Mouse (Mus musculus) stomach, embryonic 14.5 days (tissue): ENCODE data around the gene Luc7l3. TPM values are rescaled to one million over a fixed set of nuclear protein-coding genes. Genes with fewer than 3 reads are reported as not detected.

Experiments used
- ATAC-seq: fragments of 200-750 bp; cut with Nextera tagmentation; 2 replicates; pipeline ENCODE4 v1.8.0; 2017; ENCODE audit warnings: low read depth, moderate TSS enrichment; ENCODE audit not compliant: insufficient number of reproducible peaks, insufficient read depth, low FRiP score
- H3K27ac ChIP-seq: fragments of 300-500 bp; sonication (generic); 2 replicates; pipeline ENCODE4 v1.5.1; 2014; ENCODE audit warnings: mild to moderate bottlenecking, low read length, moderate library complexity, mixed read lengths
- H3K27me3 ChIP-seq: fragments of 300-500 bp; sonication (generic); 2 replicates; pipeline ENCODE4 v1.6.1; 2014; ENCODE audit warnings: low read length, control low read depth, mixed read lengths; ENCODE audit not compliant: control insufficient read depth, insufficient read depth
- H3K36me3 ChIP-seq: fragments of 300-500 bp; sonication (generic); 2 replicates; pipeline ENCODE4 v1.6.1; 2014; ENCODE audit warnings: mild to moderate bottlenecking, control low read depth, low read length, moderate library complexity, mixed read lengths; ENCODE audit not compliant: control insufficient read depth, insufficient read depth
- H3K4me1 ChIP-seq: fragments of 300-500 bp; sonication (generic); 2 replicates; pipeline ENCODE4 v1.6.1; 2014; ENCODE audit warnings: low read length, control low read depth, mixed read lengths; ENCODE audit not compliant: control insufficient read depth, insufficient read depth
- H3K4me2 ChIP-seq: fragments of 300-500 bp; sonication (generic); replicated peaks from 2 replicates; pipeline ENCODE4 v1.6.1; 2014; ENCODE audit warnings: low read depth, low read length, control low read depth
- H3K4me3 ChIP-seq: fragments of 300-500 bp; sonication (generic); 2 replicates; pipeline ENCODE4 v1.5.1; 2014; ENCODE audit warnings: low read depth, low read length, control low read depth
- H3K9ac ChIP-seq: fragments of 300-500 bp; sonication (generic); replicated peaks from 2 replicates; pipeline ENCODE4 v1.6.1; 2014; ENCODE audit warnings: low read depth, mild to moderate bottlenecking, control low read depth, low read length, moderate library complexity, mixed read lengths
- H3K9me3 ChIP-seq: fragments of 300-500 bp; sonication (generic); 2 replicates; pipeline ENCODE4 v1.6.1; 2016; ENCODE audit warnings: low read depth, low read length, control low read depth; ENCODE audit not compliant: control insufficient read depth
- WGBS: fragments of 180-500 bp; shearing (Covaris S2); extraction: QIAGEN DNeasy Blood & Tissue Kit; methylation state at CpG from one replicate; pipeline ENCODE4 v1.1.7; 2014; 5-methylcytosine and 5-hydroxymethylcytosine counted together
- polyA plus RNA-seq: library from polyadenylated mRNA; unstranded; fragments of >200 nt; fragmentation: Nextera tagmentation; extraction: Ambion mirVana; gene quantifications from 2 replicates; pipeline ENCODE4 v1.2.1, GENCODE M21; 2014

Luc7l3 gene
- polyA plus RNA-seq, 1 experiment from 2014 or later, result 116 TPM

DNA sequence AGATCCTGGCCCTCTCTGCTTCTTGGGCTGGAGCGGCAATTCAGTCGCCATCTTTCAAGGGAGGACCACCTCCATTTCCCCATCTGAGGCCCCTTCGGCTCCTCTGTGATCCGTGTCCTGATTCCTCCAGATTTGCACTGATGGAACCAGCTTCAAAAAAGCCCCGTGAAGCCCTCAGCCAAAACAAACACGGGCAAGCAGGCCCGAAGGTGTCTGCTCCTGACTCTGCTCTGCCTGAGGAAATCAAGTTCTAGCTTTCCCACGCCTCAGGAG lies 75.1 kb downstream of the Luc7l3 start:
- Histone ChIP-seq H3K9ac (no peak overlapping the region), H3K36me3 (no peaks in the 10 kb centered on the region), H3K4me1 (peaks cover 27% of the 10 kb centered on the region), H3K4me3 (no peak overlapping the region), H3K27ac (peak overlapping the region; percentile 53; the same call in 1 of the 2 replicates), H3K9me3 (no peaks in the 10 kb centered on the region), H3K4me2 (no peak overlapping the region), H3K27me3 (no peaks in the 10 kb centered on the region)
- no peak for ATAC-seq
- WGBS, result 49% methylated on average over 8 of the region's 8 CpGs

DNA sequence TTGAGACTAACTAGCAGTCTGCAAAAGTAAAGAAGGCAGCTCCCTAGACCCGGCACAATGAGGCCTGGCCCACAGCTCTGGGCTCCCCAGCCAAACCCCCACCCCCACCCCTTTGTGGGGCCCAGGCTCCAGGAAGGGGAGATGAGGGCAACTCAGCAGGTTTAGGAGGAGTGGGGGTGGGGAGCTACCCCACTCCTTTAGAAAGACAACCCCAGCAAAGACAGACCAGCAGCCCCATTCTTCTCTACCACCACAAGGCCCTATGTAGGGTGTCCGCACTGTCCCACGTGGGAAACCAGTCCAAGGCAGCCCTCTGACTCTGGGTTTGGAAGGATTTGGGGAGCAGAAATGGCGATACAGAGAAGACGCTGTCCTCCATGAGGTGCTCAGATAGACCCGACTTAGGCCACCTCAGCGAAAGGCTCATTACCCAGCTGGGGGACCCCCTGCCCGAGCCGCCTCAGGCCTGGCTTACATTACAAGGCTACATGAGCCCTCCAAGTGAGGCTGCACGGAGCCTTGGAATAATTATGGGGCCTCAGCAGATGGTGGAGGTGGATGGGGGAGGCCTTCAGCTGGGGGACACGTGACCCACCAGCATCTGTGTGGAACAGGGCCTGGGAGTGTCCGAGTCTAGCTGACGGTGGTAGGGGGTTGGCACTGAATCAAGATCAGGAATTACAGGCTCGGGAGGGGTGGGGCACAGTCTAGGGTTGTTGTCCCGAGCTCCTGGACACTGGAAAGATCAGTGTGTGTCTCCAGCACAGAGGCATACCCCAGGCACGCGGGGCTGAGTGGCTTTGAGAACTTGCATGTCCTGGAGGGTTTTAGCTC lies 75.6 kb downstream of the Luc7l3 start, which contains the start of gene Wfikkn2:
Gene Wfikkn2 (minus strand): TSS at position 51 of the 834 bp plus-strand sequence.
- Histone ChIP-seq H3K36me3 (no peaks in the 10 kb centered on the region), H3K4me3 (no peak within 1 kb of the TSS), H3K4me1 (peaks cover 27% of the 10 kb centered on the region), H3K4me2 (no peak within 1 kb of the TSS), H3K27ac (peak within 1 kb of the TSS; percentile 53; the same call in 1 of the 2 replicates), H3K9me3 (no peaks in the 10 kb centered on the region), H3K9ac (no peak within 1 kb of the TSS), H3K27me3 (no peaks in the 10 kb centered on the region)
- 48% methylated on average over 17 of the region's 17 CpGs for WGBS
- ATAC-seq, result peak; percentile 77

DNA sequence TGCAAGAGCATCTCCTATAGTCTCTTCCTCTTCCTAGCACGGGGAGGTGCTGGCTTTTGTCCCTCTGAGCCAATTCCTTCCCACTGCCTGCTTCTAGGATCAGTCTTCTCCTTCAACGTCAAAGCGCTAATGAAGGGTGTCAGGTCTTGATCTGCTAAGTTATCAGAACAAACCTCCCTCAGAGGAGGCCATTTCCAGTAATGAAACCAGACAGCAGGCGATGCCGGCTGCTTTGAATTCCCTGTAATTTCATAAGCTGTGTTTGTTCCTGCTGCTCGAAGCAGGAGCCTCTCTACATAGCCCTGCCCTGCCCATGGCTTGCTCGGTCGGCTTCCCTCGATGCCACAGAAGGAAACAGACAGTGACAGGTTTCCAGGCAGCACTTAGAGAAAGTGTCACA lies 77.4 kb downstream of the Luc7l3 start:
- H3K4me1 ChIP-seq, result peaks cover 27% of the 10 kb centered on the region
- H3K27ac ChIP-seq, result no peak overlapping the region
- no peaks in the 10 kb centered on the region for H3K9me3 ChIP-seq
- no peak overlapping the region for H3K9ac ChIP-seq
- H3K36me3 ChIP-seq, result no peaks in the 10 kb centered on the region
- no peak for ATAC-seq
- no peak overlapping the region for H3K4me2 ChIP-seq
- H3K27me3 ChIP-seq, result no peaks in the 10 kb centered on the region
- H3K4me3 ChIP-seq, result no peak overlapping the region
- WGBS, result 69% methylated on average over 9 of the region's 9 CpGs

DNA sequence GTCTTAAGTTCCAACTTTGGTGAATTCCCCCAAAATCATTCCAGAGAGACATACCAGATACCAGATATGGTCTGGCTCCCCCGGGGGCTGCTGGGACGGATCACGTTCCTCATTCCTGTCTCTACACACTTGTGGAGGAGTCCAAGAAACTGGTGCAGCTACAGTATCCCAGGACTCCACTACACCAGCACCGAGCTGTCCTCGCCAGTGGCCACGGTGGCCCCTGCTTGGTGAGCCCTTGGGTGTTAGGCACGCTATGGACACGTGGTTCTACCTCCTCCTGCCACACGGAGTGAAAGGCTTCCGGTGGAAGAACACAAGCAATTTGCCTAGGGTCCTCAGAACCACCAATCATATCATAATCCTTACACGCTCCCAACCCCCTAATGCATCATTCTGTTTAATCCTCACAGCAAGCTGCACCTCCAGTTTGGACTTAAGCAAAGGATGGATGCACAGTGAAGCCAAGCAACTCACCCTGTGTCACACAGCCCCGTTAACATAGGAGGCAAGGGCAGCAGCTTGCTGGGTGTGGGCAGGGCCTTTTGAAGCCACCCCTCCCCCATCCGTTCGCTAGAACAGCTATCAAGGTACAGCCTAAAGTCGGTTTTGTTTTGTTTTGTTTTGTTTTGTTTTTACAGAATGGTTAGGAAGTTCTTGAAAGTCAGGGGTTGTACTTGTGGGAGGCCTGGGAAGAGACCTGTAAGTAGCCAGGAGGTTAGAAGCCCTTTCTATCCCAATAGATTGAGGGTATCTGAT lies 78.2 kb downstream of the Luc7l3 start:
- WGBS, result 30% methylated on average over 15 of the region's 15 CpGs
- Histone ChIP-seq H3K27me3 (no peaks in the 10 kb centered on the region), H3K4me3 (peak overlapping the region; percentile 24), H3K9me3 (no peaks in the 10 kb centered on the region), H3K4me2 (peak overlapping the region; percentile 58), H3K4me1 (peaks cover 27% of the 10 kb centered on the region), H3K27ac (peak overlapping the region; percentile 71; the same call in 1 of the 2 replicates), H3K9ac (no peak overlapping the region), H3K36me3 (no peaks in the 10 kb centered on the region)
- no peak for ATAC-seq

DNA sequence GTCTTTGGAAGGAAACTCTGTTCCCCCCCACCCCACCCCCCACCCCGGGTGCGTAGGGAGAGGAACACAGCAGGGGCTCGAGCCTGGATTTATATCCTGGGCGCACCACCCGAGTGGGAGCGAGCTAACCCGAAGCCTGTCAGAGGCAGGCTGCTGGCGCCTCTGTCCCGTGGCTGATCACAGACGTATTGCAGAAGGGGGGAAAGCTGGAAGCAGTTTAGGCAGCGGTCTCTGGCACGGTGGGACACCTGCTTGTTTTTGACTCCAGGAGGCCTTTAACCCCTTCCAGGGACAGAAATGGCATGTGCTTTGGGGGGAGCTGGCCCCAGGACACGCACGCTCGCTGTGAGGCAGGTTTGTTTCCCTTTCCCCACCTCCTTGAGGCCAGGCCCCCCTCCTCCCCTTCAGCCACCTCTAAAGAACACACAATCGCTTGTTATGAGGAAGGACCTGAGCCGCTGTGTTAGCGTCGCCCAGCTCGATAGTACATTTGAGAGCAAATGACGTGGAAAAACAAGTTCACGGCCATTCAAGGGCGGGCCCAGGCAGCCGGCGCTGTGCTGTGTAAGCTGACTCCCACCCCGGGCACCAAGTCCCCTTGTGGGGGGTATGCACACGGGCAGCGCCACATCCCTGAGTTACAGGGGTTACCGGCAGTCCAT lies 78.9 kb downstream of the Luc7l3 start:
- Histone ChIP-seq H3K9me3 (no peaks in the 10 kb centered on the region), H3K36me3 (no peaks in the 10 kb centered on the region), H3K4me3 (peak overlapping the region; percentile 24), H3K27me3 (no peaks in the 10 kb centered on the region), H3K4me1 (peaks cover 27% of the 10 kb centered on the region), H3K4me2 (peak overlapping the region; percentile 58), H3K9ac (no peak overlapping the region), H3K27ac (peak overlapping the region; percentile 71)
- 3% methylated on average over 29 of the region's 29 CpGs for WGBS
- ATAC-seq, result peak; percentile 62; the same call in 1 of the 2 replicates

DNA sequence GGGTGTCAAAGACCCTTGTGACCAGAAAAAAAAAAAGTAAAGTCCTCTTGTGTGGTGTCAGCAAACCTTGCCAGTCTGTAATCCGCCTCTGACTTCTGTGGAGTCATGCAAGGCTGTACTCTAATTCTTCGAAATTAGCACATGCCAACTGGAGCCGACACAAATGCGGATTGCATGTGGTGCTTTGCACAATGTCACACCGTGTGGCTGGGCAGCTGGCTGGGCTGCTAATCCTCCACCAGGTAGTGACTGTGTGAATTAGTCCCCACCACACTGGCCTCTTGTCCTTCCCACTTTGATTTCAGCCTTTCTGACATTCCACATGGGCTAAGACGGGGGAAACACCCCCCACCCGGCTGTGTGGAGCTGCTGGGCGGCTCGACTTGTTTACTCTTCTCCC lies 82.1 kb downstream of the Luc7l3 start:
- 41% methylated on average over 9 of the region's 9 CpGs for WGBS
- H3K27ac ChIP-seq, result no peak overlapping the region

DNA sequence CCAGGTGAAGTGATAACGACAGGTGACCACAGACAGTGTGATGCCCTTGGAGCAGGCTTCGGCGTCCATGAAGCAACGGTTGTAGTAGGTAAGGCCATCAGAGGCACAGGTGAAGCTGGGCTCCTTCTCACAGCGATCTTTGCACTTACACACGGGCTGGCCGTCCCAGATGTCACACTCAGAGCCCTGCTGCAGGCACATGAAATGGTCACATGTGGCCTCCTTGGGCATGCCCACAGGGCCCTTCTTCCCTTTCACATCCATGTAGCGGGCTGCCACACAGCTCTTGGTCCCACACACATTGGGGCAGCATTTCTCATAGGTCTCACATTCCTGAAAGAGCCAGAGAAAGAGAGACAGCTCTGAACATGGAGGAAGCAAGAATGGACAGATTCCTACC lies 83.0 kb downstream of the Luc7l3 start:
- H3K9ac ChIP-seq, result no peak overlapping the region
- H3K4me2 ChIP-seq, result no peak overlapping the region
- H3K27ac ChIP-seq, result no peak overlapping the region
- no peaks in the 10 kb centered on the region for H3K27me3 ChIP-seq
- 92% methylated on average over 8 of the region's 8 CpGs for WGBS
- no peaks in the 10 kb centered on the region for H3K36me3 ChIP-seq
- ATAC-seq, result no peak
- H3K4me3 ChIP-seq, result no peak overlapping the region
- no peaks in the 10 kb centered on the region for H3K9me3 ChIP-seq
- peaks cover 18% of the 10 kb centered on the region for H3K4me1 ChIP-seq

More for the DNA sequence above, 82.1 kb downstream of the Luc7l3 start:
- no peak overlapping the region for H3K9ac ChIP-seq
- H3K36me3 ChIP-seq, result no peaks in the 10 kb centered on the region
- no peaks in the 10 kb centered on the region for H3K9me3 ChIP-seq
- no peak overlapping the region for H3K4me2 ChIP-seq
- H3K4me1 ChIP-seq, result peaks cover 18% of the 10 kb centered on the region
- H3K27me3 ChIP-seq, result no peaks in the 10 kb centered on the region
- ATAC-seq, result no peak
- no peak overlapping the region for H3K4me3 ChIP-seq
